Mouse (Mus musculus): ENCODE data around the gene Gm10570. TPM values are rescaled to one million over a fixed set of nuclear protein-coding genes. Genes with fewer than 3 reads are reported as not detected.

Gene Gm10570
- polyA plus RNA-seq (2015; fragmentation: Nextera tagmentation; extraction: Ambion mirVana), result not detected in 2 replicates

DNA sequence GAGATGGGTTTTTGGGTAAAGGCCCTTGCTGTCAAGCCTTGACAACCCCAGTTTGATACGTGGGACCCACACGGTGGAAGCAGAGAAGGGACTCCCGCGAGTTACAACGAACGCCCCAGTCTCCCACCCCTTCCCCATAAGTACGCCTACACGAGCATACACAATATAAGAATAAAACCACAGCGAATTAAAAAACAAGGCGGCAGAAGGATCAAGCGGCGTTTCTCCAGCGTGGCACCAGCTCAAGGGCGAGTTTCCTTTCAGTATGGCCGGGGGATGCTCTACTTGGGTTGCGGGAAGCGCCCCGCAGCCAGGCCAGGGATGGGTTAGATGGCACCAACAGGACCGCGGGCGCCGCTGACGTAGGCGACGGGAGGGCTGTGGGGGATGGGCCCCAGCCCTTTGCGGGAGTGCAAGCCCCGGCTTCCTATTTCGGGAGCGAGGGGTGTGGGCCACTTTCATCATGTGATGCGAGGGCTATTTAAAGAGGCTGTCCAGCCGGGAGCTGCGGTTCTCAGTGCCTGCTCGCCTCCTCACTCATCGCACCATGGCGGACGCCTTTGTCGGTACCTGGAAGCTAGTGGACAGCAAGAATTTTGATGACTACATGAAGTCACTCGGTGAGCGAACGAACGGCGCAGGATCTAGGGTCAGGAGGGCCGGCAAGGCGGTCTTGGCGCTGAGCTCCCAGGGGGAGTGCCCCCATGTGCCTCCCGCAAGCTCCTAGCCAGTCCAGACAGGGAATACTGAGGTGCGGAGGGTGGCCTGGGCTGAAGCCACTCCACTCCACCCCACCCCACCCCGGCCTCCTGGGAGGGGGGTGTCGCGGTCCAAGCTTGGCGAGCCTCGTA lies at the start of gene Gm10570, which contains the start of gene Fabp3:
Gm10570 (minus strand) TSS at position 444 of the 851 bp plus-strand sequence.
Fabp3 (plus strand) TSS at position 365 of the 851 bp plus-strand sequence.
- H3K4me1 ChIP-seq, result peaks cover 22% of the 10 kb centered on the region
- under 1% methylated on average over 52 of the region's 52 CpGs for WGBS
- no peaks in the 10 kb centered on the region for H3K9me3 ChIP-seq
- 0 out of 2 replicates have a peak within 1 kb of the TSS, but pooled peaks have one; percentile 14 for H3K9ac ChIP-seq
- H3K4me2 ChIP-seq, result peak within 1 kb of the TSS; percentile 96
- H3K4me3 ChIP-seq, result peak within 1 kb of the TSS; percentile 52
- peaks cover 2% of the 10 kb centered on the region; the same call in 1 of the 2 replicates for H3K36me3 ChIP-seq
- ATAC-seq (ENCODE audit: insufficient number of reproducible peaks, low FRiP score, low TSS enrichment, low read depth), result peak; percentile 59; the same call in 1 of the 2 replicates
- H3K27ac ChIP-seq, result no peak within 1 kb of the TSS
- H3K27me3 ChIP-seq, result peaks cover 67% of the 10 kb centered on the region

- H3K36me3 ChIP-seq, result peaks cover 37% of the 10 kb centered on the region
- no peak overlapping the region for H3K9ac ChIP-seq
- no peak overlapping the region for H3K27ac ChIP-seq
- no peak for ATAC-seq (ENCODE audit: insufficient number of reproducible peaks, low FRiP score, low TSS enrichment, low read depth)
- no peaks in the 10 kb centered on the region for H3K9me3 ChIP-seq
- no peak overlapping the region for H3K4me2 ChIP-seq
- no peaks in the 10 kb centered on the region for H3K27me3 ChIP-seq
- H3K4me3 ChIP-seq, result no peak overlapping the region
- peaks cover 22% of the 10 kb centered on the region for H3K4me1 ChIP-seq
Measured at GRCm38 (mm10) chr4:130357946-130358345, 49.5 kb upstream of the Gm10570 start.

GRCm38 (mm10) chr4:130352588-130352987 lies 44.1 kb upstream of the Gm10570 start:
- Histone ChIP-seq H3K4me3 (no peak overlapping the region), H3K27ac (no peak overlapping the region), H3K4me2 (no peak overlapping the region), H3K4me1 (no peaks in the 10 kb centered on the region), H3K9ac (no peak overlapping the region), H3K27me3 (no peaks in the 10 kb centered on the region), H3K36me3 (peaks cover 76% of the 10 kb centered on the region), H3K9me3 (no peaks in the 10 kb centered on the region)
- WGBS, result 84% methylated on average over 7 of the region's 7 CpGs
- no peak for ATAC-seq (ENCODE audit: insufficient number of reproducible peaks, low FRiP score, low TSS enrichment, low read depth)

- no peak overlapping the region for H3K4me3 ChIP-seq
- ATAC-seq (ENCODE audit: insufficient number of reproducible peaks, low FRiP score, low TSS enrichment, low read depth), result no peak
- no peaks in the 10 kb centered on the region for H3K27me3 ChIP-seq
- WGBS, result 84% methylated on average over 16 of the region's 16 CpGs
- no peak overlapping the region for H3K9ac ChIP-seq
- H3K4me1 ChIP-seq, result no peaks in the 10 kb centered on the region
- peaks cover 76% of the 10 kb centered on the region for H3K36me3 ChIP-seq
- no peaks in the 10 kb centered on the region for H3K9me3 ChIP-seq
- H3K4me2 ChIP-seq, result no peak overlapping the region
- no peak overlapping the region for H3K27ac ChIP-seq
Measured at GRCm38 (mm10) chr4:130350690-130351422, 42.4 kb upstream of the Gm10570 start.

GRCm38 (mm10) chr4:130349666-130350065 lies 41.2 kb upstream of the Gm10570 start:
- ATAC-seq (ENCODE audit: insufficient number of reproducible peaks, low FRiP score, low TSS enrichment, low read depth), result no peak
- no peaks in the 10 kb centered on the region for H3K9me3 ChIP-seq
- H3K27ac ChIP-seq, result no peak overlapping the region
- 93% methylated on average over 6 of the region's 6 CpGs for WGBS
- H3K27me3 ChIP-seq, result no peaks in the 10 kb centered on the region
- H3K4me2 ChIP-seq, result no peak overlapping the region
- no peak overlapping the region for H3K4me3 ChIP-seq
- H3K36me3 ChIP-seq, result peaks cover 80% of the 10 kb centered on the region
- H3K9ac ChIP-seq, result no peak overlapping the region
- no peaks in the 10 kb centered on the region for H3K4me1 ChIP-seq

GRCm38 (mm10) chr4:130341691-130342090 lies 33.2 kb upstream of the Gm10570 start:
- Histone ChIP-seq H3K9me3 (no peaks in the 10 kb centered on the region), H3K36me3 (peaks cover 42% of the 10 kb centered on the region), H3K4me1 (no peaks in the 10 kb centered on the region), H3K9ac (no peak overlapping the region), H3K27me3 (no peaks in the 10 kb centered on the region), H3K27ac (no peak overlapping the region), H3K4me2 (no peak overlapping the region), H3K4me3 (no peak overlapping the region)
- WGBS, result 23% methylated on average over 4 of the region's 4 CpGs
- no peak for ATAC-seq (ENCODE audit: insufficient number of reproducible peaks, low FRiP score, low TSS enrichment, low read depth)

DNA sequence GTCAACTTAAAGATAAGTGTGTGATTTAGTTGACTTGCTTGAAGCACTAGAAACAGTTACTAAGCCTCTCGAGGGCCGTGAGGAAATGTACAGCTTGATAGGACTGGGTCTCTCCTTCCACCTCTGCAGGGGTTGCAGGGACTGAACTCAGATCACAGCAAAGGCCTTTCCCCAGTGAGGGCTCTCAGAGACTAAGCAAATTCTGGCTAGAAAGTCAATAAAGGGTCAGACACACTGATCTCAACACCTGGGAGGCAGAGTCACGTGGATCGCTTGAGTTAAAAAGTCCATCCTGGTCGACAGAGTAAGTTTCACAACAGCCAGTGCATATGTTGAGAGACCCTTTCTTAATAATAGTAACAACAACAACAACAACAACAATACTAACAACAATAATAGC lies 27.4 kb upstream of the Gm10570 start:
- peaks cover 66% of the 10 kb centered on the region for H3K36me3 ChIP-seq
- 89% methylated on average over 5 of the region's 5 CpGs for WGBS

DNA sequence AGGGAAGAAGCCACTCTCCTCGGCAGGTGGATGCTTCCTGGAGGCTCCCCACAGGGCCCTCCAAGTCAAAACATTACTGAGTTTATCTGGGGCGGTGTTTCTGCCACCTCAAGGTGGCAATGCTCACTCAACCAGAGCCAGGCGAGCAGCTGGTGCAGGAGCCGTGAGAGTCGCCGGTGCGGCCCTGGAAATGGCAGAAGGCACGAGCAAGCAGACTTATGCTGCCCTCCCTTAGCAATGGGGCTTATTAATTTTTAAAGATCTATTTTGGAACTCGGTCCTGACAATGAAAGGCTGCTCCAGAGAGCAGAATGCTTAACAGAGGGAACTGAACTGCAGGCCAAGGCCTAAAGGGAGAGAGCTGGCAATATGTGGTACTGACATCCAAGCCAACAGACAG lies 18.9 kb upstream of the Gm10570 start:
- H3K36me3 ChIP-seq, result peaks cover 75% of the 10 kb centered on the region
- no peak overlapping the region for H3K9ac ChIP-seq

More for the DNA sequence above, 27.4 kb upstream of the Gm10570 start:
- Histone ChIP-seq H3K27ac (no peak overlapping the region), H3K9me3 (no peaks in the 10 kb centered on the region), H3K27me3 (no peaks in the 10 kb centered on the region), H3K4me2 (no peak overlapping the region), H3K4me1 (no peaks in the 10 kb centered on the region), H3K9ac (no peak overlapping the region), H3K4me3 (no peak overlapping the region)
- no peak for ATAC-seq (ENCODE audit: insufficient number of reproducible peaks, low FRiP score, low TSS enrichment, low read depth)

GRCm38 (mm10) chr4:130325446-130325845 lies 17.0 kb upstream of the Gm10570 start:
- 92% methylated on average over 2 of the region's 2 CpGs for WGBS
- H3K36me3 ChIP-seq, result peaks cover 82% of the 10 kb centered on the region
- ATAC-seq (ENCODE audit: insufficient number of reproducible peaks, low FRiP score, low TSS enrichment, low read depth), result no peak

More for the DNA sequence above, 18.9 kb upstream of the Gm10570 start:
- H3K4me3 ChIP-seq, result no peak overlapping the region
- H3K27ac ChIP-seq, result no peak overlapping the region
- H3K4me2 ChIP-seq, result no peak overlapping the region
- H3K27me3 ChIP-seq, result no peaks in the 10 kb centered on the region
- H3K9me3 ChIP-seq, result no peaks in the 10 kb centered on the region
- H3K4me1 ChIP-seq, result no peaks in the 10 kb centered on the region
- no peak for ATAC-seq (ENCODE audit: insufficient number of reproducible peaks, low FRiP score, low TSS enrichment, low read depth)
- 84% methylated on average over 9 of the region's 9 CpGs for WGBS

GRCm38 (mm10) chr4:130323607-130324006 lies 15.1 kb upstream of the Gm10570 start:
- WGBS, result 68% methylated on average over 5 of the region's 5 CpGs

More at GRCm38 (mm10) chr4:130325446-130325845, 17.0 kb upstream of the Gm10570 start:
- no peak overlapping the region for H3K9ac ChIP-seq
- no peaks in the 10 kb centered on the region for H3K4me1 ChIP-seq
- H3K9me3 ChIP-seq, result no peaks in the 10 kb centered on the region
- no peak overlapping the region for H3K4me3 ChIP-seq
- no peaks in the 10 kb centered on the region for H3K27me3 ChIP-seq
- no peak overlapping the region for H3K27ac ChIP-seq
- no peak overlapping the region for H3K4me2 ChIP-seq

GRCm38 (mm10) chr4:130323165-130323564 lies 14.7 kb upstream of the Gm10570 start:
- Histone ChIP-seq H3K9me3 (no peaks in the 10 kb centered on the region), H3K9ac (no peak overlapping the region), H3K36me3 (peaks cover 87% of the 10 kb centered on the region), H3K27me3 (no peaks in the 10 kb centered on the region), H3K27ac (no peak overlapping the region), H3K4me1 (no peaks in the 10 kb centered on the region), H3K4me2 (no peak overlapping the region), H3K4me3 (no peak overlapping the region)
- 70% methylated on average over 1 of the region's 1 CpGs for WGBS
- ATAC-seq (ENCODE audit: insufficient number of reproducible peaks, low FRiP score, low TSS enrichment, low read depth), result no peak

More at GRCm38 (mm10) chr4:130323607-130324006, 15.1 kb upstream of the Gm10570 start:
- Histone ChIP-seq H3K9ac (no peak overlapping the region), H3K4me3 (no peak overlapping the region), H3K9me3 (no peaks in the 10 kb centered on the region), H3K4me2 (no peak overlapping the region), H3K36me3 (peaks cover 88% of the 10 kb centered on the region), H3K27ac (no peak overlapping the region), H3K27me3 (no peaks in the 10 kb centered on the region), H3K4me1 (no peaks in the 10 kb centered on the region)
- ATAC-seq (ENCODE audit: insufficient number of reproducible peaks, low FRiP score, low TSS enrichment, low read depth), result no peak

DNA sequence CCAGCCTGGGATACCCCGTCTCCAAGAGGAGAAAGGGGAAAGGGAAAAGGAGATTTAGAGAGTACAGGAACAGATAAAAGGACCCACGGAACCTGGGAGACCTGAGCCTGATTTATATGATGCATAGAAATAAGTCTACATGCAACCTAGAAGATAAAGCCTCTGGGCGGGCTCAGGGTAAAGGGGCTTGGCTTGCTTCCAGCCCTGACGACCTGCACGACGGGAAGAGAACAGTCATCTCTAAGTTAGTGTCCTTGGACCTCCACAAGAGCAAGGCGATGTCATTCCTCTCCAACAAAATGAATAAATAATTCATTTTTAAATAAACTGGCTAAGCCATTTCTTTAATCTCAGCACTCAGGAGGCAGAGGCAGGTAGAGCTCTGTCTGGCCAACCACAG lies 14.1 kb upstream of the Gm10570 start:
- Histone ChIP-seq H3K27ac (no peak overlapping the region), H3K4me3 (no peak overlapping the region), H3K36me3 (peaks cover 86% of the 10 kb centered on the region), H3K27me3 (no peaks in the 10 kb centered on the region), H3K4me1 (no peaks in the 10 kb centered on the region), H3K4me2 (no peak overlapping the region), H3K9ac (no peak overlapping the region), H3K9me3 (no peaks in the 10 kb centered on the region)
- no peak for ATAC-seq (ENCODE audit: insufficient number of reproducible peaks, low FRiP score, low TSS enrichment, low read depth)
- 79% methylated on average over 7 of the region's 7 CpGs for WGBS
